Mouse (Mus musculus) ES-E14 (cell line): Measurements from ENCODE around the gene Phlpp1. TPM values are rescaled to one million over a fixed set of nuclear protein-coding genes. Genes with fewer than 3 reads are reported as not detected.
A peak's percentile ranks its signal among the peaks of the same experiment; 100 is the strongest.

Experiments
- DNase-seq: peaks from one replicate; pipeline ENCODE4 v3.0.0-alpha.2; 2013; ENCODE audit warnings: low read depth, low spot score
- H3K27ac ChIP-seq: 2 replicates; pipeline ENCODE4 v1.5.1; 2012; ENCODE audit warnings: low read depth, mild to moderate bottlenecking, low read length, moderate library complexity, mixed read lengths; ENCODE audit not compliant: poor library complexity, insufficient read depth, severe bottlenecking
- H3K36me3 ChIP-seq: 2 replicates; pipeline ENCODE4 v1.6.1; 2012; ENCODE audit warnings: mild to moderate bottlenecking, low read length, moderate library complexity, mixed read lengths; ENCODE audit not compliant: control insufficient read depth, poor library complexity, insufficient read depth, severe bottlenecking
- H3K4me1 ChIP-seq, 2 experiments: fragments of 150-350 bp in 1 of 2; sonication (generic) in 1 of 2; 2 replicates each; pipeline ENCODE4 v1.6.1; 2012; ENCODE audit warnings: low read length in 2 of 2, mild to moderate bottlenecking in 1 of 2, mixed read lengths in 1 of 2; ENCODE audit not compliant: control insufficient read depth in 2 of 2, insufficient read depth in 2 of 2, poor library complexity in 1 of 2
- H3K4me3 ChIP-seq, 2 experiments: fragments of 150-350 bp in 1 of 2; sonication (generic) in 1 of 2; 2 replicates each; pipeline ENCODE4 v1.5.1; 2012; ENCODE audit warnings: low read length in 2 of 2, low read depth in 1 of 2, mild to moderate bottlenecking in 1 of 2, mixed read lengths in 1 of 2; ENCODE audit not compliant: insufficient read depth in 1 of 2, poor library complexity in 1 of 2, severe bottlenecking in 1 of 2
- H3K9ac ChIP-seq: 2 replicates; pipeline ENCODE4 v1.6.1; 2012; ENCODE audit warnings: low read depth, mild to moderate bottlenecking, low read length, mixed read lengths; ENCODE audit not compliant: poor library complexity, insufficient read depth, severe bottlenecking
- H3K9me3 ChIP-seq: fragments of 150-350 bp; sonication (generic); 2 replicates; pipeline ENCODE4 v1.6.1; 2012; ENCODE audit warnings: low read depth, mild to moderate bottlenecking, low read length; ENCODE audit not compliant: control insufficient read depth, insufficient read depth
- CHD2 ChIP-seq: IDR thresholded peaks from 2 replicates; pipeline ENCODE4 v1.6.1; 2014; ENCODE audit warnings: mild to moderate bottlenecking, low read depth, low read length, inconsistent platforms
- HCFC1 ChIP-seq: IDR thresholded peaks from 2 replicates; pipeline ENCODE4 v1.6.1; 2012; ENCODE audit warnings: low read length, inconsistent platforms, borderline replicate concordance; ENCODE audit not compliant: insufficient read depth
- MAFK ChIP-seq: IDR thresholded peaks from 2 replicates; pipeline ENCODE4 v1.6.1; 2014; ENCODE audit warnings: mild to moderate bottlenecking, low read depth, low read length, inconsistent platforms; ENCODE audit not compliant: insufficient read depth
- ZC3H11A ChIP-seq: IDR thresholded peaks from 2 replicates; pipeline ENCODE4 v1.6.1; 2012; ENCODE audit warnings: low read depth, mild to moderate bottlenecking, inconsistent platforms, low read length, borderline replicate concordance
- ZNF384 ChIP-seq: IDR thresholded peaks from 2 replicates; pipeline ENCODE4 v1.6.1; 2012; ENCODE audit warnings: low read depth, low read length, inconsistent platforms
- in situ Hi-C, 2 experiments: fragments of 600-800 bp; cut with MboI; formaldehyde crosslinking; loops; one replicate each; pipeline ENCODE4 v1.15.1; 2025; ENCODE audit warnings: low sequenced_read_pairs in 2 of 2, inconsistent platforms in 1 of 2; ENCODE audit not compliant: unreplicated experiment in 2 of 2
- total RNA-seq: library from RNA; depleted of rRNA; stranded (reverse); fragments of 300-350 nt; gene quantifications from 2 replicates; pipeline ENCODE4 v1.2.3, GENCODE M21; 2012

Phlpp1 gene
- total RNA-seq, 1 experiment: 4.5 TPM

DNA sequence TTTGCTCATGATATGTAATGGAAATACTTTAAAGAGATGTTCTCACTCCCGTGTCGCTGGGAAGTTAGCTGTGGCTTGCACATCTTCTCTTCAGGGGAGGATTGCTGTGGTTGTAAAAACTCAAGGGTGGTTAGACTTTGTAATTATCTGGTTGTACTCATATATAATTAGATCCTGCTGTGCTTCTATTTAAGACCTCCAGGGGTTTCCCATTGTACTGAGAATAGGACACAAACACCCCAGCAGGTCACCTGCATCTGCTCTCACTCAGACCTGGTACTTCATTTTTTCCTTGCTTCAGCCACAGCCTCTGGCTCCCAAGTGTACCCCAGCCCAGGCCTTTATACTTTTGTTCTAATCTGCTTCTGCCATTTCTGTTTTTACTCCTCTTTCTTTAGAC lies 50.4 kb downstream of the Phlpp1 start:
- H3K27ac ChIP-seq: no peak overlapping the region
- peaks cover 0 to 2% of the 10 kb centered on the region in 2 experiments; a peak in 1 of 4 replicates for H3K4me1 ChIP-seq
- peak; percentile 31 for DNase-seq
- no peak for TF ChIP-seq CHD2
- no peak for TF ChIP-seq HCFC1
- no peak for TF ChIP-seq ZNF384
- TF ChIP-seq MAFK: no peak
- no peak for TF ChIP-seq ZC3H11A
- H3K4me3 ChIP-seq: no peak overlapping the region
- H3K36me3 ChIP-seq: no peaks in the 10 kb centered on the region
- no peak overlapping the region for H3K9ac ChIP-seq
- in situ Hi-C loops: no loop called here
- H3K9me3 ChIP-seq: no peaks in the 10 kb centered on the region

DNA sequence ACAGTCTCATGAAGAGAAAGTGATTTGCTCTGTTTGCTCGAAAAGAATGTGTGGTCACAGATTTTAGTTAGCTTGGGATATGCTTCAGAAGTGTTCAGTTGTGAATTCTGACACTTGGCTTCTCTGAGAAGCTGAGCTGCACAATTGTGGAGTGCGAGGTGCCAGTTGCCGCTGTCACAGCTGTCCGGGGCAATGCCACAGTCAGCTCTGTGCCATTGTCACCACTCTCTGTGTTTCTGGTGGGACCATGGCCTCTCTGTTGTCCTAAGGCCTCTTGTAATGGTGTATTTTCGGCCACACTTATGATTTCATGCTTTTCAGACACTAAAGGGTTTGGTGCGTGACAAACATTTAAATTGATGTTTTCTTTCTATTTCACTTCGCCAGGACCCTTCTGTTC lies 55.1 kb downstream of the Phlpp1 start:
- Histone ChIP-seq H3K9ac (no peak overlapping the region), H3K9me3 (no peaks in the 10 kb centered on the region), H3K27ac (no peak overlapping the region), H3K4me3 (no peak overlapping the region), H3K4me1 (no peaks in the 10 kb centered on the region; a peak in 1 of 4 replicates), H3K36me3 (no peaks in the 10 kb centered on the region)
- no peak for DNase-seq
- no peak for TF ChIP-seq CHD2
- TF ChIP-seq ZNF384: no peak
- no peak for TF ChIP-seq HCFC1
- no peak for TF ChIP-seq ZC3H11A
- no peak for TF ChIP-seq MAFK
- in situ Hi-C loops: no loop called here

DNA sequence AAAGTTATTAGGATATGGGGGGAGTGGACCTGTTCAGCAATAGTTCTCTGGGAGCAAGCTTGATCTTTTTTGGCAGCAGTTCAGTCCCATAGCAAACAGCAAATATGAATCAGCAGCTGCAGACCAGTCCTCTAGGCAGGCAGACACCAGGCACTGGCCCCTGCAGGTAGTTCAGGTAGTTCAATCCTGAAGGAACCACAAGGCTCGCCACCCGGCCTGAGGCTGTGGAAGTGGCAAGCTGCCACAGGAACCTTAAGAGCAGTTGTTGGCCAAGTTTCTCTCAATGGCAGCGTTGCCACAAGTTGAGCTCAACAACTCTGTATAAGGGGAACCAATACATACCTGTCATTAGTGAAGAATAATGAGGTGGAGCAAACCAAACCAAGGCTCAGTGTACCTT lies 58.8 kb downstream of the Phlpp1 start:
- in situ Hi-C loops: no loop called here
- no peak for DNase-seq
- no peaks in the 10 kb centered on the region for H3K9me3 ChIP-seq
- H3K36me3 ChIP-seq: no peaks in the 10 kb centered on the region
- peaks cover 0 to 2% of the 10 kb centered on the region in 2 experiments; a peak in 1 of 4 replicates for H3K4me1 ChIP-seq
- no peak overlapping the region for H3K4me3 ChIP-seq
- no peak overlapping the region for H3K27ac ChIP-seq
- H3K9ac ChIP-seq: no peak overlapping the region
- no peak for TF ChIP-seq ZC3H11A
- TF ChIP-seq HCFC1: no peak
- TF ChIP-seq CHD2: no peak
- no peak for TF ChIP-seq MAFK
- TF ChIP-seq ZNF384: no peak

DNA sequence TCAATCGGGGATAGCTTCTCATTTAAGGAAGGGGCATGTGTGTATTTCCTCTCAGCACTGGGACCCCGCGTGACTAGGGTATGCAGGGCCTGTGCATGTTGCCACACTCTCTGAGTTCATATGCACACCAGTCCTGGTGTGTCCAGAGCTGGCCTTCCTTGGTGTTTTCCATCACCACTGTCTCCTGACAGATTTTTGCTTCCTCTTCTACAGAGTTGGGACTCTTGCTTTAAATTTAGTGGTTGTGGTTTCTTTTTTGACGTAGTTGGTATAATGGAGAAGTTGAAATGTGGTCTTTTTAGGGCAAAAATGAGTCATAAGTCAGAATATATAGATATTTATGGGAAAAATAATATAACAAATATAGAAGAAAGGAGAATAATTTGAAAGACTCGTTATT lies 59.8 kb downstream of the Phlpp1 start:
- no peak for TF ChIP-seq ZNF384
- TF ChIP-seq HCFC1: no peak
- no peak for TF ChIP-seq ZC3H11A
- TF ChIP-seq MAFK: no peak
- no peak for TF ChIP-seq CHD2
- Histone ChIP-seq H3K9ac (no peak overlapping the region), H3K36me3 (no peaks in the 10 kb centered on the region), H3K27ac (no peak overlapping the region), H3K9me3 (no peaks in the 10 kb centered on the region), H3K4me3 (no peak overlapping the region), H3K4me1 (peaks cover 0 to 2% of the 10 kb centered on the region in 2 experiments; a peak in 1 of 4 replicates)
- DNase-seq: no peak
- in situ Hi-C loops: no loop called here
